Mouse (Mus musculus): ENCODE results near the gene Cdc5l.
A peak's percentile ranks its signal among the peaks of the same experiment; 100 is the strongest.
"Not testable (repeated sequence)": the region's sequence is repeated elsewhere in the genome, so short reads cannot be mapped to it uniquely, and the experiment has no call there.

The Cdc5l gene

GRCm38 (mm10) chr17:45432706-45433398, 685 bp downstream of the Cdc5l start:
- DNase-seq: no peak

- no peak for DNase-seq
These were observed 1.5 kb downstream of the Cdc5l start for GRCm38 (mm10) chr17:45432007-45432406.

- DNase-seq: no peak
These were observed 16.1 kb downstream of the Cdc5l start for GRCm38 (mm10) chr17:45417387-45417786.

- not testable (repeated sequence) for DNase-seq
These were observed 21.9 kb downstream of the Cdc5l start for GRCm38 (mm10) chr17:45411617-45412016.

- DNase-seq: peak; percentile 43
These were observed 24.8 kb downstream of the Cdc5l start for GRCm38 (mm10) chr17:45408719-45409118.

- no peak for DNase-seq
These were observed 27.3 kb downstream of the Cdc5l start for GRCm38 (mm10) chr17:45406281-45406680.

GRCm38 (mm10) chr17:45403207-45403606, 30.3 kb downstream of the Cdc5l start:
- peak; percentile 55 for DNase-seq

GRCm38 (mm10) chr17:45402601-45403000, 30.9 kb downstream of the Cdc5l start:
- DNase-seq: no peak

GRCm38 (mm10) chr17:45402126-45402525, 31.4 kb downstream of the Cdc5l start:
- no peak for DNase-seq

- DNase-seq: no peak
These were observed 32.2 kb downstream of the Cdc5l start for GRCm38 (mm10) chr17:45401126-45401905.

- DNase-seq: no peak
These were observed 35.5 kb downstream of the Cdc5l start for GRCm38 (mm10) chr17:45398021-45398420.

GRCm38 (mm10) chr17:45397541-45397940, 36.0 kb downstream of the Cdc5l start:
- no peak for DNase-seq

GRCm38 (mm10) chr17:45394612-45395011, 38.9 kb downstream of the Cdc5l start:
- no peak for DNase-seq

- no peak for DNase-seq
These were observed 39.8 kb downstream of the Cdc5l start for GRCm38 (mm10) chr17:45393765-45394164.

GRCm38 (mm10) chr17:45389896-45390295, 43.6 kb downstream of the Cdc5l start:
- DNase-seq: no peak

- no peak for DNase-seq
These were observed 46.6 kb downstream of the Cdc5l start for GRCm38 (mm10) chr17:45386986-45387385.

GRCm38 (mm10) chr17:45383305-45383704, 50.2 kb downstream of the Cdc5l start:
- no peak for DNase-seq

GRCm38 (mm10) chr17:45379271-45379784, 54.2 kb downstream of the Cdc5l start:
- no peak for DNase-seq

GRCm38 (mm10) chr17:45377323-45377722, 56.2 kb downstream of the Cdc5l start:
- no peak for DNase-seq

- DNase-seq: peak; percentile 71
These were observed 59.4 kb downstream of the Cdc5l start for GRCm38 (mm10) chr17:45373987-45374608.

GRCm38 (mm10) chr17:45371042-45371441, 62.5 kb downstream of the Cdc5l start:
- DNase-seq: no peak

- no peak for DNase-seq
These were observed 63.0 kb downstream of the Cdc5l start for GRCm38 (mm10) chr17:45370535-45370934.

- no peak for DNase-seq
These were observed 68.7 kb downstream of the Cdc5l start for GRCm38 (mm10) chr17:45364871-45365270.

- DNase-seq: no peak
These were observed 72.6 kb downstream of the Cdc5l start for GRCm38 (mm10) chr17:45360950-45361349.

Measured in right cerebral cortex, adult 18-20 months (tissue).